Mouse (Mus musculus): ENCODE measurements around the gene Spag4. TPM values are rescaled to one million over a fixed set of nuclear protein-coding genes. Genes with fewer than 3 reads are reported as not detected.

Gene Spag4
- total RNA-seq (2023), result under 1 TPM; 0.33 to 0.42 TPM

GRCm38 (mm10) chr2:156065099-156066041 is at the start of gene Spag4:
Gene Spag4 (plus strand): TSS chr2:156065175.

GRCm38 (mm10) chr2:156052816-156053215 is 12.2 kb upstream of the Spag4 start, which contains the start of gene Fer1l4:
Gene Fer1l4 (minus strand): TSS chr2:156052947.

DNA sequence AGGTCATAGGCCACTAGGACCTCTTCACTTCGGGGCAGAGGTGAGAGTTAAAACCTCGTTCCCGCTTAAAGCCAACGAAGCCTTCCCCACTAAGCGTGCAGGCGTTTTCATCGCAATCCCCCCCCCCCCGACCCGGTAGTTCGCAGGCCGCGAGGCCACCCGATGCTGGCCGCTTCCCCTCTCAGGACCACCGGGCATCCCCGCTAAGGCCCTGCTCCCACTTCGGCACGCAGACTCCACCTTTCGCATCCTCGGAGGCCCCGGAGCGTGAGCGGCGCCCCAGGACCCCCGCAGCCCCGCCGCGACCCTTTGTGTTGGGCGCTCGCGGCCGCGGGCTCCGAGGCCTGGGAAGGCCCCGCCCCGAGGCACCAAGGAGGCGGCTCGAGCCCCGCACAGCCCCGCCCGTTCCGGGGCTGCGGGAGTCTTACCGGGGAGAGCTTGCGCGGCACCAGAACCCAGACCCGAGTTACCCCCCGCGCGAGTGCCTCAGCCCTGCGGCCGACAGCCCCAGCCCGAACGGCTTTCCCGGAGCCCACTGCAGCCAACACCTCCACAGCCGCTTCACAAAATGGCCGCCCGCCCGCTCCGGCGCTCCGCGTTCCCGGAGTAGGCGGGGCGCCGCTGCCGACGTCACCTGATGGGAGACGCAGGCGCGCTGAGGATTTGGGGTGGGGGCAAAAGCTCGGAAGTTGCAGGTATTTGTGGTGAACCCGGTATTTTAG is 46.5 kb downstream of the Spag4 start, which contains the start of the genes Cpne1 and Rbm12:
Gene Cpne1 (minus strand): TSS at position 608 of the 722 bp plus-strand sequence.
Gene Rbm12 (minus strand): TSS at position 621 of the 722 bp plus-strand sequence.

Other genes with a start within 250 kb of the Spag4 start
- gene BC029722, start 245.7 kb upstream of the Spag4 start, total RNA-seq (2023), result 10 to 100 TPM in 1 of 2 experiments, 1 to 10 TPM in 1; 7.0 to 10.7 TPM
- 10 to 100 TPM; 79.8 to 91.0 TPM for gene Eif6, start 238.2 kb upstream of the Spag4 start, total RNA-seq (2023)
- gene Fam83c, start 230.3 kb upstream of the Spag4 start, total RNA-seq (2023), result not detected
- gene Uqcc1, start 134.9 kb upstream of the Spag4 start, total RNA-seq (2023), result 10 to 100 TPM; 13.0 to 17.1 TPM
- gene Gm15557, start 124.4 kb upstream of the Spag4 start, total RNA-seq (2023), result not detected
- not detected for gene Gdf5, start 119.8 kb upstream of the Spag4 start, total RNA-seq (2023)
- gene Cep250, start 108.7 kb upstream of the Spag4 start, total RNA-seq (2023), result 10 to 100 TPM; 58.0 to 65.1 TPM
- under 1 TPM; 0.42 to 0.55 TPM for gene 6430550D23Rik, start 57.2 kb upstream of the Spag4 start, total RNA-seq (2023)
- 10 to 100 TPM; 62.0 to 62.6 TPM for gene Ergic3, start 57.1 kb upstream of the Spag4 start, total RNA-seq (2023)
- gene Fer1l4, start 12.2 kb upstream of the Spag4 start, total RNA-seq (2023), result not detected
- gene Cpne1, start 46.8 kb downstream of the Spag4 start, total RNA-seq (2023), result 10 to 100 TPM; 71.3 to 80.9 TPM
- gene Rbm12, start 46.8 kb downstream of the Spag4 start, total RNA-seq (2023), result 10 to 100 TPM; 26.7 to 30.4 TPM
- gene Gm28036, start 61.9 kb downstream of the Spag4 start, total RNA-seq (2023), result 10 to 100 TPM; 16.8 to 17.4 TPM
- gene Romo1, start 78.9 kb downstream of the Spag4 start, total RNA-seq (2023), result 10 to 100 TPM; 44.4 to 51.7 TPM
- 10 to 100 TPM; 16.4 to 19.5 TPM for gene Nfs1, start 79.0 kb downstream of the Spag4 start, total RNA-seq (2023)
- gene Rbm39, start 115.1 kb downstream of the Spag4 start, total RNA-seq (2023), result 1,000 to 10,000 TPM in 1 of 2 experiments, 100 to 1,000 TPM in 1; 884 to 1,046 TPM
- 10 to 100 TPM; 20.5 to 22.4 TPM for gene Phf20, start 131.3 kb downstream of the Spag4 start, total RNA-seq (2023)
- gene Cnbd2, start 247.1 kb downstream of the Spag4 start, total RNA-seq (2023), result 1 to 10 TPM; 8.9 to 9.2 TPM
- 100 to 1,000 TPM; 131 to 132 TPM for gene Scand1, start 247.5 kb downstream of the Spag4 start, total RNA-seq (2023)

Data from neutrophil, adult 83 days (primary cell).